Mouse (Mus musculus): Measurements from ENCODE around the gene Zfp791.

- no peak for TF ChIP-seq CTCF (IDR thresholded peaks at IDR 0.05; ENCODE audit: low read depth)
- TF ChIP-seq EP300 (IDR thresholded peaks at IDR 0.05; ENCODE audit: low read depth), result no peak
Measured at GRCm38 (mm10) chr8:85065213-85065612, 57.7 kb downstream of the Zfp791 start.

Measured in heart, postnatal 0 days (tissue).